Mouse (Mus musculus) v-Abl transformed pro-B cells (cell line): ENCODE measurements around the gene Gm21028.
"Not testable (repeated sequence)": the region's sequence is repeated elsewhere in the genome, so short reads cannot be mapped to it uniquely, and the experiment has no call there.

Source experiments
- in situ Hi-C, 2 experiments: fragments of 400-800 bp; cut with MboI; formaldehyde crosslinking; loops; one replicate each; pipeline ENCODE4 v1.15.1; 2025; ENCODE audit not compliant: unreplicated experiment in 2 of 2

The Gm21028 gene

GRCm38 (mm10) chr7:42578488-42578887 lies at the start of gene Gm21028:
TSS of gene Gm21028 (minus strand) at chr7:42578588.
- in situ Hi-C loops: no loop called here

- in situ Hi-C loops: loop anchor here in 1 of 2 experiments (5.0 kb wide), 1 partner anchor 143 kb away; no protein-coding TSS in a partner anchor
These were observed 17.3 kb upstream of the Gm21028 start for GRCm38 (mm10) chr7:42595666-42596065.

- in situ Hi-C loops: not testable (repeated sequence)
These were observed 14.0 kb upstream of the Gm21028 start, which contains the start of gene Zfp977 for GRCm38 (mm10) chr7:42592413-42592812. TSS of gene Zfp977 (minus strand) at chr7:42592547.

DNA sequence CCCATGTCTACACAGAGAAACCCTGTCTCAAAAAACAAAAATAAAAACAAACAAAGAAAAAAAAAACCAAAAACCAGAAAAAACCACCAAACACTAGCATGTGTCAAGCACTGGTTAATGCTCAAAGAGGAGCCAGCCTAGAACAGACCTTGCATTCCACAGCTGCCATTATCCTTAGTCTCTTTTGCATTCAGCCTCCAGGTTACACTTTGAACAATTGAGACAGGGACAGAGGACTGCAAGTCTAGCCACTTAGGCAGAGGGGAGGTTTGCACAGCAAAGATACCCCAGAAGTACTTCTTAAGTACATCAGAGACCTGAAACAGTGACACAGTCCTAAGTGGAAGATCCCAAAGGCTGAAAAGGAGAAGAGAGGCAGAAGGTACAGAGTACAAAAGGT lies 12.9 kb upstream of the Gm21028 start:
- in situ Hi-C loops: not testable (repeated sequence)

- in situ Hi-C loops: no loop called here
These were observed 26.6 kb downstream of the Gm21028 start for GRCm38 (mm10) chr7:42551766-42552165.
